Mouse (Mus musculus): ENCODE measurements around the gene Zc3hav1l.

DNA sequence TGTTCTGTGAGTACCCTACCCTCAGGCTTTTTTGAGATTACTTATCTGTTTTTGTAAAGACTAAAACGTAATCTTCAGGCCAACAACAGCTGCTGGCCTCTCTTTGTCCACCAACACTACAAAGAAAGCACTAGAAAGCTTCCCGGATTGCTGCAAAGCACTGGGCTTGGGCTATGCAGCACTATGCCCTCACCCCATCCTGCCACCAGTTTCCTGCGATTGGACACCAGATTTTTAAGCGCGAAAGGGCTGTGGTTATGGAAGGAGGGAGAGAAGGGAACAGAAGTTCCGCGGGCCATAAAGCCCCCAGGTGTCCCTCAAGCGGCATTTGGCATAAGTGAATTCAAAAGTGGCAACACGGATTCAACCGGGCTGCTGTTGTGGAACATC lies 818 bp downstream of the Zc3hav1l start:
- TF ChIP-seq POLR2A (IDR thresholded peaks at IDR 0.05; ENCODE audit: control insufficient read depth, low read depth, low read length), result no peak
- TF ChIP-seq CTCF (IDR thresholded peaks at IDR 0.05; ENCODE audit: control insufficient read depth, insufficient read depth, insufficient replicate concordance, low read depth, low read length), result no peak

Measured in testis, adult 2 months (tissue).